Mouse (Mus musculus) urinary bladder, postnatal 4 days (tissue): Measurements from ENCODE around the gene Zfp318.

Experiments used
- DNase-seq, 2 experiments: peaks; one replicate each; pipeline ENCODE4 v3.0.0; 2021 to 2022; ENCODE audit warnings: low spot score in 2 of 2

Gene Zfp318

DNA sequence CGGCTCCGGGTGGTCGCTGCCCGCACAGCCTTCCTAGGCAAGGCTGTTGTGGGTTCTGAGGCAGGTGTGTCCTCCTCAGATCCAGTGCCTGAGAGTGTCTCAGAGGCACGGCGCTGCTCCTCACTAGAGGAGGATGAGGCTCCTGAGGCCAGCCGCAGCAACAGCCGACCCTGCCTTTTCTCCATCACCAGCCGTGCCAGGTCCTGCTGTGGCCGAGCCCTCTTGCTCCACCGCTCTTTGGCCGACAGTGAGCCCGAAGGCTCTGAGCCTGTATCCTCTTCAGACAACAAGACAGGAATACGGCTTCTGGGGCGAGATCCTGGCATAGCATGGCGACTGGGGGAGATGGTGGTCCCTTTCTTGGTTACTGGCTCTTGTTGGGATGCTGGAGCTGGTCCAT is 62.7 kb downstream of the Zfp318 start:
- no peak for DNase-seq

- no peak for DNase-seq
Observed at GRCm38 (mm10) chr17:46452683-46453082, 69.2 kb downstream of the Zfp318 start.

GRCm38 (mm10) chr17:46453302-46453948 is 69.9 kb downstream of the Zfp318 start:
- no peak for DNase-seq

- no peak for DNase-seq
Observed at GRCm38 (mm10) chr17:46453970-46454411, 70.5 kb downstream of the Zfp318 start.

DNA sequence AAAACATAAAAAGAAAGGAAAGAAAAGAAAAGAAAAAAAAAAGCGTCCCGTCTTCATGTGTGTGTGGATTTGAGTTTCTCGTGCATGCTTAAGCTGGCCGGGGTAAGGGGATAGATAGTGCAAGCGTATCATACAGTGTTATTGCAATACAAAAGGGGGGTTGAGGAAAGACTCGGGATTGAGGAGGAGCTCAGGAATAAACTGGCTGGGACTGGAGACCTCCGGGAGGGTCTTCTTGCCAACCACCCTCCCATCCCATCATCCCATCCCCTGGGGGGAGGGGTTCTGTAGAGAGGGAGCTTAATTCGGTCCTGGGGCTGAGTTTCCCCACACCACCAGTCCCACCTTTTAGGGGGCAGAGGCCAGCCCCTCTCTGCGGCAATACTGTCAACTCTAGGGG is 71.0 kb downstream of the Zfp318 start:
- DNase-seq = no peak

GRCm38 (mm10) chr17:46455110-46455691 is 71.7 kb downstream of the Zfp318 start:
- peak in 1 of 2 experiments; percentile 44 for DNase-seq

GRCm38 (mm10) chr17:46457791-46458190 is 74.3 kb downstream of the Zfp318 start:
- DNase-seq = no peak

DNA sequence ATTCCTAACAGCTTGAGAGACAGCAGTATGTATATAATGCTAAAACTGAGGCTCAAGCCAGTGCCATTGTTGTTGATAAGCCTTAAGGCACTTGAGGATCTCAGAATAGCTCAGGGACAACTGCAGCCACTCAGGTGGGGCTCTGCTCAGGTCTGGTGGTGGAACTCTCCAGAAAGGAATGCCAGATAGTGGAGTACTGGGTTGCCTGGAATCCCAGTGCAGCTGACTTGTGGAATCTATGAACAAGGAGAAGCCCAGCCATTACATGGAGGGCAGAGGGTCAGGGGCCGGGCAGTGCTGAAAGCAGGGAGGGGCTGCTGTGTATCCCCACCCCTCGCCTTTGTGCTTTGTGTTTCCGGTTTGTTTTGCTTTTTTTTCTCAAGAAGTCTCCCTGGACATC is 74.9 kb downstream of the Zfp318 start:
- no peak for DNase-seq

DNA sequence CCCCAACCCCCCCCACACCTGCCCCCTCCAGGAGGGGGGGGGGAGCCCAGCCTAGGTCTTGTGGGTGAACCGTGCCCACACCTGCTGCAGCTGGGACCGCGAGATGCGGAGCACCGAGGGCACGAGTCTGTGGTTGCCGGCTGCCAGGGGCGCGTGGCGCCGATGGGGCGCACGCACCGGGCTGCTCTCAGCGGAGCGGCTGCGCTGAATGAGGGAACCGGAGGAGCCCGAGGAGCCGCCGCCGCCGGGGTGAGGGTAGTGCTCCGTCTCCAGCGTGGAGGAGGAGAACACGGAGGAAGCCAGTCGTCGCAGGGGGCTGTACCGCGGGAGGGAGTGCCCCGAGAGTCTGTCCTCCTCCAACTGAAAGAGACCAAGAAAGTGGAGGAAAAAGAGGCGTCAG is 77.1 kb downstream of the Zfp318 start:
- DNase-seq = no peak

GRCm38 (mm10) chr17:46461347-46461746 is 77.8 kb downstream of the Zfp318 start:
- DNase-seq = no peak

DNA sequence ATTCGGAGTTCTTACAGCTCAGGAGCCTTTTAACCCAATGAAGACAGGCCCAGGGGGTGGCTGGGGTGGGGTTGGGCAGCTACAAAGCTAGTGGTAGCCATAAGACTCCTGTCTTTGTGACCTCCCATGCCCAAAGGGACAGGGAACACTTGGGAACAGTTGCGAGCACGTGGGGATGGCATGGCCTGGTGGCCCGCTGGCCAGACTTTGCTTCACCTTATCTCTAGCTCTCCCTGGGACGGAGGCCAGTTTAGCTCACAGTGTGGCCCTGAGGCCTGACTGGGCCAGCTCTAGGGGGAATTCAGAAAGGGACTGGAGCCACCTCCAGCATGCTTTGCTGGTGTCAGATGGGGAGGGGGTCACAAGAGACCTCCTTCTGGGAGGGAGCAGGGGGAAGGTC is 78.7 kb downstream of the Zfp318 start:
- DNase-seq = no peak

DNA sequence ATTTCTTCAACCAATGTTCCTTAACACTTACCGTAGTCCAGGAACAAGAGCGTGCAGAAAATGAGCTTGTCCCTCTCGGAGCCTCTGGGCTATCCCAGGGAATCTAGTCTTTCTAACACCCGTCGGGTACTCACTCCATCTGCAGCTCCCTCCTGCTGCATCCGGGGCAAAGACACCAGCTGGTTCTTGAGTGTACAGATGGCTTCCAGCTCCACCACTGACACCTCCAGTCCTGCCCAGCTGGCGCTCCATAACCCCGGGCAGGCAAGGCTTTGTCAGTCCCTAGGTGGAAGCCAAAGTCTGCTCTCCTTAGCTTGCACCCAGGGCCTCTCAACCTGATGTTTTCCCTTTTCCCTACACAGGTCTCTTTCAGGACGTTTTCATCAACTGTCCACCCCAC is 84.3 kb downstream of the Zfp318 start:
- no peak for DNase-seq
